ENCODE assay signal across 14 mouse cellular contexts in genomic region chr19:37315091-37315490, GRCm38 (mm10). TPM values are rescaled to one million over a fixed set of nuclear protein-coding genes. Genes with fewer than 3 reads are reported as not detected.
DNase-seq lines count a peak whose midpoint lies in the region; ATAC-seq and TF ChIP-seq lines count a peak whose summit lies in the region.
"Had no signal": no experiment of that assay in that cellular context is flagged by ENCODE, and none has a peak within 500 bp of the region (broad histone marks: within the 10 kb centered on the region; RNA-seq: fewer than 3 reads in every experiment).

No protein-coding gene starts in this region.

- DNase-seq in gastrocnemius, adult 2 months: peak; percentile 53
- no peak for DNase-seq in gastrocnemius, postnatal 4 days (ENCODE audit: low spot score in 2 of 2)
- peak; percentile 55 for DNase-seq in adrenal gland, postnatal 10 days
- DNase-seq in cerebellum, adult 8-10 months: peak; percentile 40
- no peak for DNase-seq in frontal cortex, postnatal 14 days (ENCODE audit: low spot score in 2 of 2)
- no peak for DNase-seq in retina, embryonic 14.5 days (ENCODE audit: low spot score)
- DNase-seq in MN1 (ENCODE audit: low spot score): no peak
- DNase-seq: kidney, postnatal 36 days; liver, embryonic 13.5 days; thymus, adult 18-20 months had no signal

- peak overlapping the region; percentile 71 for H3K27ac ChIP-seq in gastrocnemius, adult 2 months
- H3K27ac ChIP-seq in heart, embryonic 14.5 days (replicated peaks in 1 of 2; ENCODE audit: control insufficient read depth in 1 of 2, insufficient read depth in 1 of 2, low read depth in 2 of 2, low read length in 2 of 2): peak overlapping the region; percentile 79 to 94
- H3K27ac ChIP-seq: embryonic facial prominence, embryonic 13.5 days; forebrain, embryonic 15.5 days; liver, embryonic 13.5 days had no signal

- H3K9me3 ChIP-seq in heart, embryonic 14.5 days (ENCODE audit: control insufficient read depth, low read length): no peaks in the 10 kb centered on the region
- H3K9me3 ChIP-seq: embryonic facial prominence, embryonic 13.5 days; forebrain, embryonic 15.5 days; liver, embryonic 13.5 days had no signal

- 30% methylated on average over 9 of the region's 9 CpGs for WGBS in heart, embryonic 14.5 days

- H3K4me2 ChIP-seq in heart, embryonic 14.5 days (ENCODE audit: low read length): peak overlapping the region; percentile 56
- H3K4me2 ChIP-seq: embryonic facial prominence, embryonic 13.5 days; forebrain, embryonic 15.5 days; liver, embryonic 13.5 days had no signal

- peaks cover 77% of the 10 kb centered on the region for H3K36me3 ChIP-seq in heart, embryonic 14.5 days (ENCODE audit: control insufficient read depth, insufficient read depth, low read length)

- intact Hi-C loops in gastrocnemius, adult 2 months (cut with DNase I): no loop called here

- no peaks in the 10 kb centered on the region for H3K27me3 ChIP-seq in heart, embryonic 14.5 days (ENCODE audit: control insufficient read depth, insufficient read depth, low read length)
- H3K27me3 ChIP-seq: embryonic facial prominence, embryonic 13.5 days; forebrain, embryonic 15.5 days; liver, embryonic 13.5 days; Patski had no signal

- H3K4me3 ChIP-seq in gastrocnemius, adult 2 months: peak overlapping the region; percentile 9; the same call in 1 of the 2 replicates
- H3K4me3 ChIP-seq in heart, embryonic 14.5 days (ENCODE audit: control insufficient read depth in 1 of 2, insufficient read depth in 1 of 2, low read depth in 1 of 2, low read length in 2 of 2): peak overlapping the region in 1 of 2 experiments; percentile 8; a peak in 1 of 4 replicates
- H3K4me3 ChIP-seq: embryonic facial prominence, embryonic 13.5 days; forebrain, embryonic 15.5 days; liver, embryonic 13.5 days had no signal

- ATAC-seq in heart, embryonic 14.5 days (ENCODE audit: insufficient number of reproducible peaks, insufficient read depth, low FRiP score, low read depth): no peak
- ATAC-seq: forebrain, embryonic 15.5 days; Patski had no signal

- H3K4me1 ChIP-seq in heart, embryonic 14.5 days (ENCODE audit: control insufficient read depth in 2 of 2, insufficient read depth in 2 of 2, low read length in 2 of 2): peaks cover 11 to 22% of the 10 kb centered on the region in 2 experiments
- H3K4me1 ChIP-seq: embryonic facial prominence, embryonic 13.5 days; forebrain, embryonic 15.5 days had no signal

- H3K9ac ChIP-seq in heart, embryonic 14.5 days (ENCODE audit: low read length): peak overlapping the region; percentile 54
- H3K9ac ChIP-seq: embryonic facial prominence, embryonic 13.5 days; forebrain, embryonic 15.5 days; liver, embryonic 13.5 days had no signal

- no peak for TF ChIP-seq CTCF in gastrocnemius, adult 2 months (IDR thresholded peaks at IDR 0.05)

RNA-seq across cellular contexts. Expression of gene Ide, which starts 22.6 kb away (rescaled TPM):
- total RNA-seq in gastrocnemius, adult 2 months (2021): 100 to 1,000 TPM; 104 to 158 TPM
- total RNA-seq in gastrocnemius, postnatal 4 days (2021): 10 to 100 TPM; 72.6 to 78.8 TPM
- 10 to 100 TPM; 77.4 to 91.2 TPM for total RNA-seq in adrenal gland, postnatal 10 days (2021)
- polyA plus RNA-seq in heart, embryonic 14.5 days (2014; fragmentation: Nextera tagmentation; extraction: Ambion mirVana): 83.2 and 87.5 TPM in 2 replicates

Comparison
In these comparisons a context has a peak if more than half of its experiments do, and no peak if none do; other contexts are left out.
1. DNase-seq: peak in gastrocnemius, adult 2 months (single experiment), adrenal gland, postnatal 10 days (single experiment) and cerebellum, adult 8-10 months (single experiment); none in gastrocnemius, postnatal 4 days (0 of 2), frontal cortex, postnatal 14 days (0 of 2), retina, embryonic 14.5 days (single experiment) and MN1 (single experiment).